Mouse (Mus musculus): ENCODE results near the gene Gpr108.

The Gpr108 gene

GRCm38 (mm10) chr17:57201841-57202724 lies 46.2 kb downstream of the Gpr108 start:
- no peak for DNase-seq

- no peak for DNase-seq
Measured at GRCm38 (mm10) chr17:57198252-57198651, 50.0 kb downstream of the Gpr108 start.

- DNase-seq, result no peak
Measured at GRCm38 (mm10) chr17:57195326-57196010, 52.8 kb downstream of the Gpr108 start.

- no peak for DNase-seq
Measured at GRCm38 (mm10) chr17:57194771-57195170, 53.5 kb downstream of the Gpr108 start.

- DNase-seq, result no peak
Measured at GRCm38 (mm10) chr17:57194041-57194507, 54.2 kb downstream of the Gpr108 start, which contains the start of gene Tnfsf14. Tnfsf14 (minus strand) TSS chr17:57194177.

GRCm38 (mm10) chr17:57188510-57189192 lies 59.6 kb downstream of the Gpr108 start:
- no peak for DNase-seq

GRCm38 (mm10) chr17:57185641-57186040 lies 62.6 kb downstream of the Gpr108 start:
- DNase-seq, result no peak
